Mouse (Mus musculus) limb, embryonic 11.5 days (tissue): ENCODE data around the gene Patj. TPM values are rescaled to one million over a fixed set of nuclear protein-coding genes. Genes with fewer than 3 reads are reported as not detected.

Experiments used
- microRNA-seq: library from miRNA; unstranded; fragments of <30 nt; microRNA quantifications from one replicate; pipeline ENCODE4, GENCODE M21; 2016
- polyA plus RNA-seq: library from polyadenylated mRNA; unstranded; fragments of >200 nt; fragmentation: Nextera tagmentation; extraction: Ambion mirVana; gene quantifications from 2 replicates; pipeline ENCODE4 v1.2.1, GENCODE M21; 2014

The Patj gene
- polyA plus RNA-seq, 1 experiment from 2014 or later = 19.4 TPM

Small RNA genes lying within 50 kb of the gene (microRNA-seq; reads per million reads assigned to microRNA genes)
- not detected for gene Gm22625
- gene Gm26154 = not detected

Other genes starting within 250 kb of the Patj start
- 80.0 TPM in 2 replicates for gene Tm2d1, start 12.5 kb upstream of the Patj start, polyA plus RNA-seq